Mouse (Mus musculus) embryo, embryonic 10.5 days (tissue): ENCODE measurements at regions not wholly inside any gene's neighbourhood (a gene's known extent, or its start where the extent isn't known, plus 50 kb on each side); places are given as distances from the start of the nearest gene placed in this dataset.

Experiments
- DNase-seq: peaks from one replicate; pipeline ENCODE4 v3.0.0-alpha.2; 2015; ENCODE audit warnings: low spot score

DNA sequence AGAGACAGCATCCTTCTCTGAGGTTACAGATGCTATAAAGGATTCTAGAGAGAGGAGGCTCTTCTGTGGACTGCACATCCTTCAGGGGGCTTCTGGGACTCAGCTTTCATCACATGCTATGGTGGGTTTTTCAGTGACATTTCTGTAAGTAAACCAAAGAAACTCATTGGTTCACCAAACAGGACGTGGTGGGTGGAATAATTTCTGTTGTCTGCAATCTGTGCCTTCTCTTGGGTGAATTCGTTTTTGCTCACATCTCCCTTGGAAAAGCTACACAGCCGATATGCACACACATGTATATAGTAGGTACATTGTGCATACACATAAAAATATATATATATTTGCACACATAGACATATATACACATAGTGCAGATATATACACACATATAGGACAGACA, 110.2 kb downstream of the Chst1 start:
- no peak for DNase-seq

DNA sequence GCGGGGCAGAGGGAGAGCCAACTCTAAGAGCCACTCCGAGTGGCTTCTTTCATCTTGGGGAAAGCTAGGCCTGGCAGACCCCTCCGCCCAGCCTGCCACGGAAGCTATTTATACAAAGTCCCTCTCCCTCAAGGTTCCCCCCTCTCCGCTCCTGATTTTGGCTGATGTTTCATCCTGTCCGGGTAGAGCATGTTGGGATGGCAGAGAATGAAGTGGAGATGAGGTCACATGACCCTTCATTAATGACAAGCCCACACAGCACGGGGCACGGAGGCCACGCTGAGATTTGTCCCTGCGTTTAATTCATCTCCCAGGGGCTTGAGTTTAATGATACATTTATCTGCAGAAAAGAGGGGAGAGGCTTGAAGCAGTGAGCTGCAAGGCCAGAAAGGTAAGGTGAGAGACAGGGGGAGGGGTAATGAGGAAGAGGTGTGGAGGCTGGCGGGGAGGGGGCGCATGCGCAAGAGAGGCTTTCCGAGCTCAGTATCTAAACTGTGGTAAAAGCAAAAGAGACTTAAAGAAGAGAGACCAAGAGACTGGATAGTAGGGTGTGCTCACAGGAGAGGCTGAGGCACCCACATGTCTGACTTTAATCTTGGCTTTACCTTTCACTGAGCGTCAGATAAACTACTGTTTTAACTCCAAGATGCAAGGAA, 111.7 kb downstream of the Chst1 start:
- peak; percentile 32 for DNase-seq

DNA sequence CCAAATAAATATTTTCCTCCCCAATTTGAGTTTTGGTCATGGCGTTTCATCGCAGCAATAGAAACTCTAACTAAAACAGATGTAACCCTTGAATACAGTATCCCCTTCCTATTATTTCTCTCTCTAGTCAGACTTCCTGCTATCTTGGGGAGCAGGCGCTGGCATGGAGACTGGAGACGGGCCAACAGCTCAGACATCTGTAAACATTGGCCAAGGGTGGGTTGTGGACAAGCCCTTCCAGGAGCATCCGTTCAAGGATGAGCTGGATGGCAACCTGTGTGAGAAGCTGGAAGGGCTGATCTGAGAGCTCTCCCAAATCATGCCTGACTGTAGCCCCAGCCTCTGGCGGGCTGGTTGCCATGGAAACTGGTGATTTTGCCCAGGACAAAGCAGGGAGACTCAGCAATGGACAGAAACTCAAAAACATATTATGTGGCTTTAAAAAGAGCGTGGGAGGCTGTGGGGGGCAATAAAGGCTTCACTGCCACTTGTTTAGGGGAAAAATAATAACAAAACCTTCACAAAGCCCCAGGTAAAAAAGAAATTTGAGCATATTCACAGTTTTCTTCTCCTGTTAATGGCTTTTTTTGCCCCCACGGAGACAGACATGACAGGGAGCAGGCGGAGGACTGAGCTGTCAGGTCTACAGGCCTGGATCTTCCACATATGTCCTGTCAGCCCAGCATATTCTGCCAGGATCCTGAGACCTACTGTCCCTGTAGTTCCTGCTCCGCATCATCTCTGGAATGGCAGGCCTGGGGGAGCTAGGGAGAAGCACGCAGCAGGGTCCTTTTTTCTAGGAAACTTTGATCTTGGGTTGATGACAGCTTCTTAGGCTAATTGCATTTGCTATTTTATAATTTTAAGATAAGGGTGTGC, 113.0 kb downstream of the Chst1 start:
- DNase-seq: peak; percentile 59

DNA sequence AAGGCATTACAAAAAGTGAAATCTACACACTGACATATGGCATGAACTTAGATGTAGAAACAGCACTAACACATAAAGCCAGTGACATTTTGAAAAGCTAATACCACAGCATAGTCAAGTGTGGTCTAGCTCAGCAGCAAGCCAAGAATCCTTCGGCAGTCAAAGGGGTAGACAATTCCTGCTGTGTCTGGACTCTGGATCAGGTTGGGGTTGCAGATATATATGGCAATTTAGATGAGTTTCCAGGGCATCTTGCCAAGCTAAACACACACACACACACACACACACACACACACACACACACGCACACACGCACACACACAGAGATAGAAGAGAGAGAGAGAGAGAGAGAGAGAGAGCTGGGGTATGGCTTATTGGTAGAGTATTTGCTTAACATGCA, 118.2 kb downstream of the Chst1 start:
- DNase-seq: no peak

DNA sequence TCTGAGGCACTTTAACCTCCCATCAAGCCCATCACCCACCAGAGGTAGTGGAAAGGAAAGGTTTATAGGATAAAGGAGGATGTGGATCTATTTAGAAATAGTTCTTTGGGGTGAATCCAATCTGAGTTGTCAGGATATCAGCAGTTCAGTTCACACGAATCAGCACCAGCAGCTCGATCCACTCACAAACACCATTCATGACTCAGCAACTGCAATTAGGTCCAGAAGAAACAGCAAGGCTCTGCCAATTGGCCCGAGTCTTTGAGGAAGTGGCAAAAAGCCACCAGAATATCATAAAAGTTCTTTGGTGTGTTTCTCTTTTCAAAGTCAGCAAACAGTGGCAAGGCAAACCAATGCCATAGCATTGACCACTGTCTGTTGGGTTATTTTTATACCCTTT, 122.4 kb downstream of the Chst1 start:
- no peak for DNase-seq

DNA sequence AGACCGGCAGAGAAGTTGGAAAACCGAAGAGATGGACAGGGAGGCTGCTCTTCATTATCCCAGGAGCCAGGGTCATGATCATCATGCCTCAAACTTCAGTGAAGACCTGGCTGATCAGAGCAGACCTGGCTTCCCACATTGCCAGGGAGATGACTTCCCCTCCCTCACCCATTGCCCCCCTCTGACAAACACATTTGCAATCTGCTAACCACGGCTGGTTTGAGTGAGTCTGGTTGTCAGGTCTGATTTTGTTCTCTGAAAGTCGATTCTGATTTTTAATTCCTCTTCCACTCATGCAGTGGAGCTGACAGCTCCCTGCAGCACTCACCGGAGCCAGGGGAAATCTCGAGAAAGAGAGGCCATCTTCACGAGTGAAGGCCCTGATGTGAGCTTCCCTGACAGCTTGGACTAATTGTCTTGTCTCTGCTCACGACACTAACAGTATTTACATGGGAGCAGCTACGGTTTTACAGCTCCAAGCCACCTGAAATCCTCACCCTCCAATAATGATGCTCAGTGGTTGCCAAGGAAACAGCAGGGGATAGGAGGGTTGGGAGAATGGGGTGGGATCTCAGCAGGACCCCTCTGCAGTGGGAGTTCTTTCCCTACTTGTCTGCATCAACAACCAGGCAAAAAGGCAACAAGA, 124.2 kb downstream of the Chst1 start:
- no peak for DNase-seq

DNA sequence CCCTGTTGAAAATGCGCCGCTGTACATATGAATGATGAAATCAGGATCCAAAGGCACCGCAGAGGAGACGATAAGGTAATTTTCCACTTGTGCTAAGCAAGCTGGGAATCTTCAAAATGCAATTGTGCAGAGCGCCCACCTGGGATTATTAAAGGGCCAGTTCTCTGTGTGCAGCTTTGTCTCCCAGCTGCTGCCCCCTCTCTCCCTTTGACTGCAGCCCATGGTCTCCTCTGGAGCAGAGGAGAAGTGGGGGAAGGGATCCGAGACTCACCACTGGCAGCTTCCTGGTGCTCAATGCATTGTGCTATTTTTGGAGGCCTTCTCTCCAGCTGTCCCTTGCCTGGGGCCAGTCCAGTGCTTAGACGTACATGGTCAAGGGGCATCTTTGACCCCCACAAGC, 127.1 kb downstream of the Chst1 start:
- DNase-seq: peak; percentile 39

DNA sequence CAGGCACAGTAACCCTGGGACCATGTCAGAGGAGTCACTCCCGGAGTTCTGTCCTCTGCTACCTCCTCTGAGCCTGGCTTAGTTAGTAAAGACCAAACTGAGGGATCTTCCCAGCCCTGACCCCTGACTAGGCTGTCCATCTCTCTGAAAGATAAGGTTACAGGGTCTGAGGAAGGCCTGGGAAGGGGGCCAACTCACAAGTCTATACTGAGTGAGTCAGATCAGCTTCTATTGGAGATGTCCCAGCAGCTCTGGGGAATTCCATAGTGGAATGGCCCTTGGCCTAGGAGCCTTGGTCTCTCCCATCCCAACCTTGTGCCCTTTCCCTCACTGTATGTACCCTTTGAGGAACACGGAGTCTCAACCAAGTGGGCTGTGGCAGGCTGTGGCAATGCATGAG, 127.7 kb downstream of the Chst1 start:
- DNase-seq: no peak

DNA sequence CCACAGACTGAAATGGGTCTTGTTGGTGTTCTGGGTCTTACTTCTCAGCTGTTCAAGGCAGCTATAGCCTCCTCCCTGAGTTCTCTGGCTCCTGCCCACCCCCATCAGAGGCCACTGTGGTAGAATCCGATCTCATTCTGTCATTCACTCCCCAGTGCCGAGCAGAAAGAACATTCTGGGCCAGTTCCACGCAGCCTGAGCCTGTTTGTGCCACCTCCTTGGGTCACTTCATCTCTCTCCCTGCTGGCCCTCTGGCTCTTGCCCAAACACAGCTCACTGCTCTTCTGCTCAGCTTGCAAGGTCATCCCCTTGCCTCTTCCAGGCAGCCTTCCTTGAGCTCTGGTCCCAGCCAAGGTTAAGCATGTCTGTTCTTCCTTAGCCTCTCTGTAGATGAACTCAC, 128.9 kb downstream of the Chst1 start:
- DNase-seq: no peak

DNA sequence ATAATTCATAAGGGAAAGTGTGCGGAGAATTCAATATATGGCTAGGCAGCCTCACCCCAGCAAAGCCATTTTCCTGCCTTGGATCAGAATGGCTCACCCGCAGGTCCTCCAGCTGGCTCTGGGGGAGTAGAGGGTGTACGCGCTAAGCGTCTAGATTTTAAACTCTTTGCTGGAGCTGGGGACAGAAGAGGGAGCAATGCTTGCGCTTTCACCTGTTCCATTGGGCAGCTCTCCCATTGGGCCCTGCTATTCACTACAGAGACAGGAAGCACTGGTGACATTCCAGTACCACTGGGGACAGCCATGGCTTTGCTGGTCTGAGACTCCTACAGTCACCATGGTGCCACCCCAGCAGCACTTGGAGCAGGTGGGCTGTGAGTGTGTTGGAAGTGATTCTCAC, 130.9 kb downstream of the Chst1 start:
- no peak for DNase-seq

DNA sequence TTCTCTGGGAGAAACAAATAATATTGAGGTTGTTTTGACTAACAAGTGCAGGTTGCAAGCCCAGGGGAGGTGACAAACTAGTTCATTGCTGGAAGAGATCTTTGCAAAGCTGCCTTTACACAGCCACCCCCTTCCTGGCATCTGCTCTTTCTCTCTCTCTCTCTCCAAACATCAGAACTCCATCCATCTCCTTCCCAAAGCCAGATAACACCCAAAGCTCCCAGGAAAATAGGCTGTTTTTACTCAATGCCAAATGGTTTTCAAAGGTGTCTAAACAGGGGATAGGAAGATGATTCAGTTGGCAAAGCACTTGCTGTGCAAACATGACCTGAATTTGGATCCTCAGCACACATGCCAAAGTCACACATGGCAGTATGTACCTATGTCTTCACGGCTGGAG, 133.9 kb downstream of the Chst1 start:
- DNase-seq: no peak

DNA sequence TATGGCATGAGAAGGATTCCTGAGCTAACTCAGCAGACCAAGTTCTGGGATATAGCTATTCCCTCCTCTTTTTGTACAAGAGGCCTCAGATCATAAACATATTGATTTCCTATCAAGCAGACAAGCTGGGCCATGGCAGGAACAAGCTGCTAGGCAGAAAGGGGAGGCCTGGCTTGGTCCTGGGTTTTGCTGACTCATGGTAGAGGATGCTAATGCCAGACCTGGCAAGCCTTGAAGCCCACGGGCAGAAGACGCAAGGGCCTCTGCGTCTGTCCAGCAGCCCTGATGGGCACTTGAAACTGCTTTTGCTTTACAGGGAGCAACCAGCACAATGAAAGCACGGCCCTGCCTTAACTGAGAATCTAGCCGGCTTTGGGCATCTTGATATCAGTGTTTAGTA, 136.3 kb downstream of the Chst1 start:
- DNase-seq: no peak

DNA sequence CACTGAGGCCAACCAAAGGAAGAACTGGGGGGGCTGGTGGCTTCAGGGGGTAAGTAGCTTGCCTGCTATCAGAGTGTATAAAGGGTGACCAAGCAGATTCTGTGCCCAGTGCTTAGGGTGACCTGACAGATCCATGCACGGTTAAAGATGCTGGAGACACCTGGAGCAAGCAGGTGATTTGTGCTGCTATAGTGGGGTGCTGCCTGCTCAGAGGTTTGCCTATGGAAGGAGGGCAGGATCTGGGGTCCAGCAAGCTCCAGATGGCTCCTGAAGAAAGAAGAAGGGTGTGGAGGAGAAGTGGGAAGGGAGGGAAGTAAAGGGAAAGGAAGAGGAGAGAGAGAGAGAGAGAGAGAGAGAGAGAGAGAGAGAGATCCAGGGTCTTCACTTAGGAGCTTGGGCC, 137.8 kb downstream of the Chst1 start:
- DNase-seq: no peak

DNA sequence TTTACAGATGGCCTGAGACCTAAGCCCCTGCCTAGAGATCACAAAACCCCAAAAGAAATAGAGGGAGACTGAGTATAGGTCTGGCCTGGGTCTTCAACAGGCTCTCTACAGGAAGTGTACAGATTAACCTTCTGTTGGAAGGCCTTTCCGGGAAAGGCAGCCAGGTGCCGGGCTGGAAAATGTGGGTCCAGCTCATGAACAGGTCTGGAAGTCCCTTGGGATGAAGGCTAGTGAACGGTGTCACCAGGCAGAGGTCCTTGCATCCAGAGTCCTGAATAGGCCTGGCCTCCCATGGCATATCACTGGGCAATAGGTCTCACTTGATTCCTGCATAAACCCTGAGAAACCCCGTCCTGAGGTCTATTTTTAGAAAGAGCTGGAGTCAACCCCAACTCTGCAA, 140.1 kb downstream of the Chst1 start:
- no peak for DNase-seq

DNA sequence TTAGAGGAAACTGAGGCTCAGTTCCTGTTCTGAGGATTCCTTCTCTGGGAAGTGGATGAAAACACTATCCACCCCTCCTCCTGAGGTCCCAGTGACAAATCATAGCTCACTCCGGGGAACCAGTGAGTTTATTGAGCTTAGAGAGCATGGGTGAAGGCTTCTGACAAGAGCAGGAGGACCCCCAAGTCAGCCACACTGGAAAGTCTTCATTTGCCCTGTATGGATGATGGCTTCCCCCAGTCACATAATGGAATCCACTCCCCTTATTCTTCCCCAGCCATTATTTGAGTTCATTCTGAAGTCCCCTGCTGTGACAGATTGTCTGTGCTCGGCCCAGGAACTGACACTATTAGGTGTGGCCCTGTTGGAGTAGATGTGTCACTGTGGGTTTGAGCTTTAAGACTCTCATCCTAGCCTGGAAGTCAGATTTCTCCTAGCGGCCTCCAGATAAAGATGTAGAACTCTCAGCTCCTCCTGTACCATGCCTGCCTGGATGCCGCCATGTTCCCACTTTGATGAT, 141.3 kb downstream of the Chst1 start:
- DNase-seq: no peak

DNA sequence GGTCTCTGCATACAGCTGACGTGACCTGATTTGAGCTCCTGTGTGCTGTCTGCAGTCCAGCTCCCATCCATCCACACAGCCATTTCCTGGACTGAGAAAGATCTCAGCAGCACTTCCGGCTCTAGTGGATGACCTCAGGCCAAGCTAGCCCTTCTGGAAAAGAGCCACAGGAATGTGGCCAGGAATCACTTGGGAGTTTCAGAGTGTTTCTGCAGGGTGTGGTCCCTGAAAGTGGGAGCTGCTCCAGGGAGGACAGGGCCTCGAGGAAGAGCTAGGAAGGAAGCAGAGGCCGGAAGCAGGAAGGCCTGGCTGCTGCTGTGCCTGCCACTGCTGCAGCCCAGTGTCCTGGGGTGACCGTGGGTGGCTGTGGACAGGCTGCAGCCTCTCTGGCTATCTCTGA, 142.5 kb downstream of the Chst1 start:
- DNase-seq: no peak

DNA sequence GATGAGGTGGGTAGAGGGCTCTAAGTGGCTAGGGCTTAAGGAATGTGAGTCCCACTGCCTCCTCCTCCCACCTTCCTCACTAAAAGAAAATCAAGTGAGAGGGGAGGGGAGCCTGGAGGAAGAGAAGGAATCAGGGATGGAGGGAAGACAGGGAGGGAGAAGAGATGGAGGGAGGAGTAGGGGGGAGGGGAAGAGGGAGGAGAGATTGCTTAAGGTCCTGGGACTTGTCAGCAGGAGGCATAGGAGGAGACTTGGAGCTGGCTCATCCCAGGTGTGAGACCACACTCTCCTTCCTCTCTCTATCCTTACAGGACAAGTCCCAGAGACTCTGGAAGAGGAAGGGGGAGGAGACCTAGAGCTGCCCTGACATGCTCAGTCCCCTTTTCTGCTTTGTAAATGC, 143.2 kb downstream of the Chst1 start:
- no peak for DNase-seq

DNA sequence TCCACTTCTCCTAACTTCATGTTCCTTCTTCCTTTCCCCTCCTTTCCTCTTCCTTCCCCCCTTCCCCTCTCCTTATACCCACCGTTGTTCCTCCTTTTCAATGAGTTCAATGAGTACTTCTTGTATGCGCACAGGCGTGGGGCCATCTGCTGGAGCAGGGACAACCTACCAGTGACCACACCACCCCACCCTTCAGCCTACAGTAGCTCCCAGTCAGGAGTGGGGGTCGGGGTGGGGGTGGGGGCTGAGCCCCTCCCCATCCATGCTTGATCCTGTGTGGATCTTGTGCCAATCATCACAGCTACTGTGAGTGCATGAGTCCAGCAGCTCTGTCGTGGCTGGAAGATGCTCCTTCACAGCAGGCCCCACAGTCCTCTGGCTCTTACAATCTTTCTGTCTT, 143.6 kb downstream of the Chst1 start:
- no peak for DNase-seq

DNA sequence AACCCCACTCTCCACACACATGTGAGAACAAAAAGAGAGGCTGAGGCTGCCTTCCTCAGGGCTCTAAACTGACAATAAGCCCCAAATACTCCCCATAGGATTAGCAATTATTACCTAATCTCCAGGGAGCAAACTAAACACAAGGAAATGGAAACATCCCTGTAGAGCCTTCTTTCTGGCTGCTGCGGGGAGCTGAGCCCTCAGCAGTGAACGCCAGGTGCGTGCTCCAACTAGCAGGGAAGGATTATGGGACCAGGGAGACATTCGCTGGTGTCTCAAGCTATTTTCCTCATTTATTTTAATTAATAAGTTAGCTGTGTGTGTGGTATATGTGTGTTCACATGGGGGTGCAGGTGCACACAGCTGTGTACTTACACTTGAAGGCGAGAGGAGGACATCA, 144.4 kb downstream of the Chst1 start:
- no peak for DNase-seq

DNA sequence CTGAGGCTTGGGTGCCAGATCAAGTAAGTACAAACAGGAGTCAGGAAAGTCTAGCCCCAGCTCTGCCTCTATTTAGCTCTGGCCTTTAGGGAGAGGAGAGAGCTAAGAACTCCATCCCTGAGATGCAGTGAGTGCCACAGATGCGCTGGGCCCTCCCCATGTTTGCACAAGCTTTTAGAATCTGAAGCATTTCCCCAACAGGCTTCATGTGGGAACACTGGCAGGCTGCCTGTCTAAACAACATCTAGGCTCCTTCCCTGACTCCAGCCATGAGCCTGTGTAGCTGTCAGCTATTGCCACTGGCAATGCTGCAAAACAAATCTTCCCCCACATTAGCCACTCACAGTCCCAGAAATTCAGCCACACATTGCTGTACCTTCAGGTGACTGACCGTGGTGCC, 147.9 kb downstream of the Chst1 start:
- DNase-seq: no peak

DNA sequence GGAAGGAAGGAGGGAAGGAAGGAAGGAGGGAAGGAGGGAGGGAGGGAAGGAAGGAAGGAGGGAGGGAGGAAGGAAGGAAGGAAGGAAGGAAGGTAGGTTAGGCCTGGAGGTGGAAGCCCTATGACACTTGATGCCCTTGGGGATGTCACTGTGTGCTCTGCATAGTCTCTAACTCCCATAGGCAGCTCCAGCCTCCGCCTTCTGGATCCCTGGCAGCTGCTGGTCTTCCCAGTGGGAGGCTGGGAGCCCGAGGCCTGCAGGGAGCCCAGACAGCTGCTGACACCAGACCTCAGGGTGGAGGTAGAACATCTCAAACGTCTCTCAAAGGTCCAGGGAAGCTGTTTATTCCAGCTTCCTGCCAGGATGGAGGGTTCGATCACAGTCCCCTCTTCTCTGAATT, 150.6 kb downstream of the Chst1 start:
- DNase-seq: no peak

DNA sequence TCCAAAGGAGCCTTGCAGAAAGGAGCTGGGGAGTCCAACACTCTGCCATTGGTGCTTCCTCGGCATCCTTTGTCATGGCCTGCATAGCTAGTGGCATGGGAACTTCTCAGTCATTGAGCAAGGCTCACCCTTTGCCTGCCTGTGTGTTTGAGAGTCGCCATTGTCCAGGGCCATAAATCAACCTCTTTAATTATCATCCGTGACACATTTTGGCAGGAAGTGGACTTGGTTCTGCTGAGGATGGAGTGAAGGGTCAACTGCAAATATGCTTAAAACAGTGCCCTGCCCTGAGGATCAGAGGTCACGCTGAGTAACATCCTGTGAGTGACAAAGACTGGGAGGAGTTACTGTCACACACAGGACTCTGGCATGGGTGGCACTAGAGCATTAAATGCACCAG, 151.2 kb downstream of the Chst1 start:
- peak; percentile 68 for DNase-seq

DNA sequence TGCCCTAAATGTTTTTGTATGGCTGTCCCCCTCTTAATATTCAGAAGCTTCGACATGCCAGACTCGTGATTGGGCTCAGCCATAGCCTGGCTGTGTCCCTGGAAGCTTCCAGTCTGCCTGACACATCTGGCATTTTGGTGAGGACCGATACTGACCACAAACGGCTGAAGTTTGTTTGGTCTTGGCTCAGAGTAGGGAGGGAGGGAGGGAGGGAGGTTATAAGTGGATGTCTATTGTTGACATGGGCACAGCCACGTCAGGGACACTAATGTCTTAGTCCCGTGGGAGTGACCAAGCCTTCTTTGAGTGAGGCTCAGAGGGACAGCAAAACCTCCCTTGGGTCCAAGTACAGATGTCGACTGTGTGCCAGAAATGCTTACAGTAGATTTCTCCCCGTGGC, 151.7 kb downstream of the Chst1 start:
- DNase-seq: no peak
